Mouse (Mus musculus): ENCODE data around the gene Slc17a4.

Gene Slc17a4

GRCm38 (mm10) chr13:23914376-23915167 lies at the start of gene Slc17a4:
Gene Slc17a4 (minus strand): TSS chr13:23915009.
- DNase-seq (ENCODE audit: extremely low spot score, low read depth, low spot score), result no peak

DNA sequence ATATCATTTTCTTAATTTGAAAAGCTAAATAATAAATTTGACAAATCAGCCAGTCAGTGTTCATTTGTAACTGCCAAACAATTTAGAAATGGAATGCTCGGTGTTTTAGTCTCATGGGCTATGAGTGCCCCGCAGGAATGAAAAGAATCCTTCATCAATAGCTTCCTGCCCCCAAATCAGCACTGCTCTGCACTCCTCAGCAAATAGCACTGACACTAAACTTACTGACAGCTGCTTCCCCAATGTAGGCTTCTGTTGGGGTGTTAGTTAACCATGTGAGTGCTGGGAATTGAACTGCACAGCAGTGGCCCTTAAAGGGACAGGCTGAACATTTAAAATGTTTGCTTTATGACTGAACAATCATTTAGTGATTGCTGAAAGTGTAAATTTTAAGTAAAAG lies 45.0 kb upstream of the Slc17a4 start:
- DNase-seq (ENCODE audit: extremely low spot score, low read depth, low spot score), result no peak

GRCm38 (mm10) chr13:23950928-23951327 lies 36.1 kb upstream of the Slc17a4 start:
- DNase-seq (ENCODE audit: extremely low spot score, low read depth, low spot score), result no peak

DNA sequence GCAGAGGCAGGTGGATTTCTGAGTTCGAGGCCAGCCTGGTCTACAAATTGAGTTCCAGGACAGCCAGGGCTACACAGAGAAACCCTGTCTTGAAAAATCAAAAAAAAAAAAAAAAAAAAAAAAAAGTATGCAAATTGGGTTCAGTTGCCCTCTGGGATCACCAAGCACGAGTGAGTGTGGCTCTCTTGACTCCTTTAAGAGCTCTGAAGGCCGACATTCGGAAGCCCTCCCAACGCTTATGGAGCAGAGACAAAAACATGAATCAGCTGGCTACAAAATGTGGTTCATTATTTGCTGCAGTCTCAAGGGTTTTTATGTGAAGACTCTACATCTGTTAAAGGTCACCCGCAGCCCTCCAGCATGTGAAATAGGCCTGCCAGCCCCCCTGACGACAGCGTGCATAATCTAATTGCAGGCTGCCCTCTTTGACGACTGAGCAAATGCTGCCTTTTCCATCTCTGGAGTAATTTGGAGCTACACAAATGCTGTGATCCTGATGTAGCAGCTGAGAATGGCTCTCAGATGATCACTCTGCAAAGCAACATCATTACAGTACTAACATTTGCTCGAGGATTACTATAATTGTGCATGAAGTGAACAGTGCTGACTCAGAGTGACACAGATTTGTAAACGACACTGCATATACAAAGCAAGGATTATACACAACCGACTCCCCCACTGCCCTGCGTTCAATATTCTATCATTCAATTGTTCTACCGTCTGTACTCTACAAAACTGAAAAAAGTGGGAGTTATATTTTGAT lies 34.9 kb upstream of the Slc17a4 start:
- no peak for DNase-seq (ENCODE audit: extremely low spot score, low read depth, low spot score)

DNA sequence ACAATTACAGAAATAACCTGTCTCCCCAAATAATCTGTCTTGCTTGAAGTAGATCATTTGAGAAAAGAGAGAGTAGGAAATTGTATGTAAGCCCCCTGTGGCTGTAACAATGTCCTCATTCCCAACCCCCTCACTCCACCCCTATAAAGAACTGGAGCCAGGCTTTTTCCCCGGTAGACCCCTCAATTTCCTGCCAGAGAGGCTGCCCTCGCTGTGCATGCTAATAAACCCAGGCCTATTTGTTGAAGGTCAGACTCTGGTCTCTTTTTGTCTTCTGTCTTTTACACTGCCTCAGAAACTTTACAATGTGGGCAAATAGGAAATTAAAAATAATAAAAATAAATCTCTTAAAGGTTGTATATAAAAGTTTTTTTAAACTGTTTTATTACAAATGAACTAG lies 31.4 kb upstream of the Slc17a4 start:
- no peak for DNase-seq (ENCODE audit: extremely low spot score, low read depth, low spot score)

DNA sequence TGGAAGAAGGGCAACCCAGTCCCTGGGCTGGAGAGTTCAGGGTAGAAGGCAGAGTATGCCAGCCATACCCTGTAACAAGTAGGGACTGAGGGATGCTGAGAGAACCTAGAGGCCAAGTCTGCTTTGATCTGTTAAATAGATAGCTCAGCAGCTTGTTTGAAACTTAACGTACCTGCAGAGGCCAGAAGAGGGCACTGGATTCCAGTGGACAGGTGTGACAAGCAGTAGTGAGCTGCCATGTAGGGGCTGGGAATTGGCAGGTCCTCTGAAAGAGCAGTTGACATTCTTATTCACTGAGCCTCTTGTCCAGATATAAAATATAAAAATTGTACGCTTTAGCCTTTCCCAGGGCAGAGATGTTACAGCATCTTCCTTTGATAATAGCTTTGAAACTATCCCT lies 28.1 kb upstream of the Slc17a4 start:
- no peak for DNase-seq (ENCODE audit: extremely low spot score, low read depth, low spot score)

DNA sequence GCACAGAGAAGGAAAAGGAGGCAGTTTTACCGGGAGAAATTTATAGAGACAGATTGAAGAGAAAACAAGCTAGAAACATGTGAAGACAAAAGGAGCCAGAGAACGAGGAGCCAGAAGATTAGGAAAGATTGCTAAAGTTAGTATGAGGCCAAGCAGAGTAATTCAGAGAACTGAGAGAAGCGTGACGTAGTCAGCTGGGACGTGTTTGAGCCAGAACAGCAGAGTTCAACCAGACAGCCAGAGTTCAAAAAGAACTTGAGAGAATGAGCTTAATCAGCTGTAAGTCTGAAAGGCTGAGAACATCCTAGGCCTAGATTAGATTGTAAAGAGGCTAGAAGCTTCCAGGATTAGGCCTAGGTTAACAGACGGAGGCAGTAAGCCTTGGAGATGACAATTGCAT lies 25.5 kb upstream of the Slc17a4 start:
- no peak for DNase-seq (ENCODE audit: extremely low spot score, low read depth, low spot score)

- DNase-seq (ENCODE audit: extremely low spot score, low read depth, low spot score), result no peak
Observed at GRCm38 (mm10) chr13:23938699-23939098, 23.9 kb upstream of the Slc17a4 start.

- no peak for DNase-seq (ENCODE audit: extremely low spot score, low read depth, low spot score)
Observed at GRCm38 (mm10) chr13:23934211-23934520, 19.4 kb upstream of the Slc17a4 start, which contains the start of gene Hist1h2aa. Gene Hist1h2aa (plus strand): TSS chr13:23934462.

- DNase-seq (ENCODE audit: extremely low spot score, low read depth, low spot score), result no peak
Observed at GRCm38 (mm10) chr13:23933421-23934210, 18.8 kb upstream of the Slc17a4 start, which contains the start of gene Hist1h2ba. Gene Hist1h2ba (minus strand): TSS chr13:23934156.

- DNase-seq (ENCODE audit: extremely low spot score, low read depth, low spot score), result no peak
Observed at GRCm38 (mm10) chr13:23930904-23931303, 16.1 kb upstream of the Slc17a4 start.

DNA sequence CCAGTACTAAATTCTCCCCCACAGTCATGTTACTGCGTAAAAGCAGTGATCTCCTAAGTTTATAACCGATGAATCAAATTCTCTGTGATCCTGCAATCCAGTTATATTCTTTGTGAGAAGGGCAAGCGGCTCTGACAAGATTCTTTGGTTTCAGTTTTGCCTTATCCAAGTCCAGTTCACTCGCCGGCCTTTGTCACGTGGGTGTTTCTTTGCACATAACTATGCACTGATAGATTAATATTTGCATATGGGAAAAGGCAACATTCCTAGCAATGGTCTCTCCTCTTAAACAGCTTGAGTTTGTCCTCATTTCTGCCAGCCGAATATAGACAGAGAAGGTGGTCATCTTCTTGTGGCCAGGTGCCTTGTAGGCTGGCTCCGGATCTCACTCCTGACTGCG lies 15.7 kb upstream of the Slc17a4 start:
- DNase-seq (ENCODE audit: extremely low spot score, low read depth, low spot score), result no peak

DNA sequence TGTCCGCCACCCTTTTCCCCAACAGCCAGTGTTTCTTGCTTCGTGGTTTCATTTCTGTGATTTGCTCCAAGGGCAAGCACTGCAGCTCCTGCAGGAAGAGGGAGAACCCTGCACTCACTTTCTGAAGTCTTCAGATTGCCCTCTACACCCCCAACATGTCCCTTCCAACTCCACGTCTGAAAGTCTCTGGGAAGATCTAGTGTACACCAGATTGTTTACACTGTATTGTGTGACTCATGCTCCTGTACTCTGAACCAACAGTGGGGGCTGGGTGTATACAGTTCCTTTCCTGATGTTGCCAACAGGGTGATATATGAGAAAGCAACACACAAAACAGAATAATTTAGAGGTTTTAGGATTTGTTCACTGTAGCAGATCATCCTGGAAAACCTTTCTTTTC lies 13.8 kb upstream of the Slc17a4 start:
- DNase-seq (ENCODE audit: extremely low spot score, low read depth, low spot score), result no peak

DNA sequence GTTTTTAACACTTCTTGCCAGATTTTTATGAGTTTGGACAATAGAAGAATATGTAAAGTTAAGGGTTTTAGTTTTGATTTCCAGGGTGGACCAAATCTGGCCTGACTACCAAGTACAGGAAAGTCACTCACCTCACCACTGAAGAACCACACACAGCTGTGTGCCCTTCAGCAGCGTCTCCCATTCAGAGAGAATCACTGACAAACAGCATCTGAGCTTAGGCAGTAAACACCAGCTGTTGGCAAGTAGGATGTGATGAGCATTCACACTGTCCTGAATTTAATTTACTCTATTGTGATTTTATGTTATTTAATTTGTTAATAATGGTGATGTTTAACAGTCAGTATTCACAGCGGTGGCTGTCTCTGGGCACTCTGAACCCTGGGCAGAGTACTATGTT lies 11.0 kb upstream of the Slc17a4 start:
- no peak for DNase-seq (ENCODE audit: extremely low spot score, low read depth, low spot score)

- DNase-seq (ENCODE audit: extremely low spot score, low read depth, low spot score), result no peak
Observed at GRCm38 (mm10) chr13:23917674-23918073, 2.9 kb upstream of the Slc17a4 start.

GRCm38 (mm10) chr13:23916132-23916531 lies 1.3 kb upstream of the Slc17a4 start:
- no peak for DNase-seq (ENCODE audit: extremely low spot score, low read depth, low spot score)

DNA sequence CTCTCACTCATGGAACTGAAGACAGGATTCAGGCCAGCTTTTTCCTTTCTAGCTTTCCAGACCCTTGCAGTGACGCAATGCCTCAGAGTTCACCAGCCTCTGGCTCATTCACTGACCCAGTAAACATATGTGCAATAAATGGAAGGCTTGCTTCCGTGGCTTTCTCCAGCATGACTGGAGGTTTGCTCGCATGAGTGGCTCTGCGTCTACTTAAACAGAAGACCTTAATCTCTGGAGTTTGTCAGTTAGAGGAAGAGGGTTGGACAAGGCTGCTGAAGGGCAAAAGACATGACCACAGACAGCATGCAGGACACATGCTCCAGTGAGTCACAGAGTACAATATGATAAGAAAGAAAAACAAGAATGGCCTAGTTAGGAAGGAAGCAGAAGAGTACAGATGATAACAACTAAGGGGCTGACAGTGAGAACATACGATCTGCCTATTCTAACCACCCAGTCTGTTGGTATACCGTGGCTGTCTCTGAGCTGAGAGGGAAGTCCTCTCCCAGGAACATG lies 960 bp downstream of the Slc17a4 start:
- DNase-seq (ENCODE audit: extremely low spot score, low read depth, low spot score), result no peak

- no peak for DNase-seq (ENCODE audit: extremely low spot score, low read depth, low spot score)
Observed at GRCm38 (mm10) chr13:23911335-23911734, 3.5 kb downstream of the Slc17a4 start.

GRCm38 (mm10) chr13:23910121-23910520 lies 4.7 kb downstream of the Slc17a4 start:
- no peak for DNase-seq (ENCODE audit: extremely low spot score, low read depth, low spot score)

- no peak for DNase-seq (ENCODE audit: extremely low spot score, low read depth, low spot score)
Observed at GRCm38 (mm10) chr13:23906906-23907305, 7.9 kb downstream of the Slc17a4 start.

DNA sequence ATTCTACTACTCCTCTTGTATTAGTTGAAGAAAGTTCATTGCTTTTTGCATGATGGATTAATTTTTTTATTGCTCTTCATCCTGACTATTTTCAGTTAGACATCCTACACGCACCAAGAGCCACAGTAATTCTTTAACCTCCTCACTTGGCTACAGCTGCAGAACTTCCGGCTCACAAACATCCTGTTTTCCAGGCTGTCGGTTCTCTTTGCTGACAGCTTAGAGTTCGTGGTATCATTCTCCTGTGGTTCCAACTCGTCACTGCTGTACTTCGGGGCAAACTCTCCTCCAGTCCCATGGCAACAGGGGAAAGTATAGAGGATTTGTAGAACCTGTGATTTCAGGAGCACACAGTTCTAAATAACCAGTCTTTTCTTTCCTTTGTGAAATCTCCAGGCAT lies 16.6 kb downstream of the Slc17a4 start:
- DNase-seq (ENCODE audit: extremely low spot score, low read depth, low spot score), result no peak

- no peak for DNase-seq (ENCODE audit: extremely low spot score, low read depth, low spot score)
Observed at GRCm38 (mm10) chr13:23893269-23893593, 21.6 kb downstream of the Slc17a4 start.
